Mouse (Mus musculus): ENCODE data around the gene Aff1.

DNA sequence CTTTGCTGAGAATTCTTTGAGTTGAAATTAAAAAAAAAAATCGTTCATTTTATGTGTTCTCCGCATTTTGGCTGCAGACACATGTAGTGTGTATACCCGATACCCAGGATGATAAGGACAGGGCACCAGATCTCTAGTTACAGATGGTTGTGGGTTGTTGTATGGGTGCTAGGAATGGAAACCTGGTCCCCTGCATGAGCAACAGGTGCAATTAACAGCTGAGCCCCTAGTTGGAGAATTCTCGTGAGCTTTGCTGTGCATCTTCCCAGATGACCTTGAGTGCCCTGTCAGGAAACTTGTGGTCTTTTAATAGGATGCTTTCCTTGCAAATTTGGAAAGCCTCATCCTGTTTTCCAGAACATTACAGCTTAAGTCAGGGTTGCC is 74.2 kb downstream of the Aff1 start:
- no peak for TF ChIP-seq EP300 (IDR thresholded peaks at IDR 0.05; ENCODE audit: insufficient read depth, low read depth, low read length)
- no peak for TF ChIP-seq POLR2A (IDR thresholded peaks at IDR 0.05; ENCODE audit: insufficient read depth, low read length)
- no peak for TF ChIP-seq CTCF (IDR thresholded peaks at IDR 0.05; ENCODE audit: low read depth, low read length)
